Mouse (Mus musculus) forebrain, postnatal 0 days (tissue): Measurements from ENCODE around the gene Mgmt. TPM values are rescaled to one million over a fixed set of nuclear protein-coding genes. Genes with fewer than 3 reads are reported as not detected.

ENCODE experiments used
- ATAC-seq: fragments of 200-750 bp; cut with Nextera tagmentation; 2 replicates; pipeline ENCODE4 v1.8.0; 2017; ENCODE audit warnings: mild to moderate bottlenecking, moderate library complexity
- DNase-seq: peaks from one replicate; pipeline ENCODE4 v3.0.0-alpha.2; 2015
- H3K27ac ChIP-seq: fragments of 300-500 bp; sonication (generic); 2 replicates; pipeline ENCODE4 v1.5.1; 2014; ENCODE audit warnings: low read depth, mild to moderate bottlenecking, antibody characterized with exemption, low read length, moderate library complexity, mixed read lengths
- H3K27me3 ChIP-seq: fragments of 300-500 bp; sonication (generic); 2 replicates; pipeline ENCODE4 v1.6.1; 2014; ENCODE audit warnings: mild to moderate bottlenecking, low read length, mixed read lengths; ENCODE audit not compliant: insufficient read depth
- H3K36me3 ChIP-seq: fragments of 300-500 bp; sonication (generic); 2 replicates; pipeline ENCODE4 v1.6.1; 2014; ENCODE audit warnings: mild to moderate bottlenecking, moderate library complexity; ENCODE audit not compliant: insufficient read depth
- H3K4me1 ChIP-seq: fragments of 300-500 bp; sonication (generic); 2 replicates; pipeline ENCODE4 v1.6.1; 2014; ENCODE audit warnings: antibody characterized with exemption; ENCODE audit not compliant: insufficient read depth
- H3K4me2 ChIP-seq: fragments of 300-500 bp; sonication (generic); 2 replicates; pipeline ENCODE4 v1.6.1; 2014; ENCODE audit warnings: low read depth, mild to moderate bottlenecking, moderate library complexity
- H3K4me3 ChIP-seq: fragments of 300-500 bp; sonication (generic); 2 replicates; pipeline ENCODE4 v1.5.1; 2014; ENCODE audit warnings: low read depth, low read length, mixed read lengths
- H3K9ac ChIP-seq: fragments of 300-500 bp; sonication (generic); 2 replicates; pipeline ENCODE4 v1.6.1; 2014; ENCODE audit warnings: mild to moderate bottlenecking
- H3K9me3 ChIP-seq: fragments of 300-500 bp; sonication (generic); 2 replicates; pipeline ENCODE4 v1.6.1; 2016; ENCODE audit warnings: low read length
- CTCF ChIP-seq: sonication (generic); IDR thresholded peaks from 2 replicates; pipeline ENCODE4 v1.5.1; 2016; ENCODE audit warnings: antibody characterized with exemption, control low read depth, low read depth
- WGBS: fragments of 180-500 bp; shearing (Covaris S2); extraction: QIAGEN DNeasy Blood & Tissue Kit; methylation state at CpG from one replicate; pipeline ENCODE4 v1.1.7; 2014; 5-methylcytosine and 5-hydroxymethylcytosine counted together
- polyA plus RNA-seq: library from polyadenylated mRNA; unstranded; fragments of >200 nt; fragmentation: Nextera tagmentation; extraction: Ambion mirVana; gene quantifications from 2 replicates; pipeline ENCODE4 v1.2.1, GENCODE M21; 2015
- total RNA-seq: library from RNA; depleted of rRNA; stranded (reverse); fragments of >200 nt; gene quantifications from 2 replicates; pipeline ENCODE4 v1.2.3, GENCODE M21; 2014

Mgmt gene
- total and polyA plus RNA-seq, 2 experiments from 2014 or later, result 0.29 to 1.2 TPM

DNA sequence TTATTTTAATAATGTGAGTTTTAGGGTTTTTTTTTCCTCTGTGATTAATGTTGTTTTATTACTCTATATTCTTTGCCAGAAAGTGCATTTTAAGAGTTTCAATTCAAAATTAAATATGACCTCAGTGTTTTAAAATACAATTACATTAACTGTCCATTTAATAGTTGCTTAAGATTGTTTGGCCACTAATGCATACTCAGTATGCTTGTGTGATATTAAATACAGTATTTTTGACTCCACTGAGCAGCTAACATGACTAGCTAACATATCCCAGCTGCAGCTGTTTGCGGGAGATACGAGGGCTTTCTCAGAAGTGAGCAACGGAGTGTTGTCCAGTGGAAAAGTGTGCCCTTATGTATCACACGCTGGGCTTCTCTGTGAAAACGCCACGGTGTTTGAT, 179.9 kb downstream of the Mgmt start:
- H3K4me3 ChIP-seq, result no peak overlapping the region
- DNase-seq (no peak), ATAC-seq (no peak)
- H3K9me3 ChIP-seq, result no peaks in the 10 kb centered on the region
- H3K36me3 ChIP-seq, result no peaks in the 10 kb centered on the region
- no peaks in the 10 kb centered on the region for H3K4me1 ChIP-seq
- H3K27me3 ChIP-seq, result no peaks in the 10 kb centered on the region
- H3K4me2 ChIP-seq, result no peak overlapping the region
- H3K27ac ChIP-seq, result no peak overlapping the region
- no peak for TF ChIP-seq CTCF
- 80% methylated on average over 6 of the region's 6 CpGs for WGBS
- no peak overlapping the region for H3K9ac ChIP-seq

DNA sequence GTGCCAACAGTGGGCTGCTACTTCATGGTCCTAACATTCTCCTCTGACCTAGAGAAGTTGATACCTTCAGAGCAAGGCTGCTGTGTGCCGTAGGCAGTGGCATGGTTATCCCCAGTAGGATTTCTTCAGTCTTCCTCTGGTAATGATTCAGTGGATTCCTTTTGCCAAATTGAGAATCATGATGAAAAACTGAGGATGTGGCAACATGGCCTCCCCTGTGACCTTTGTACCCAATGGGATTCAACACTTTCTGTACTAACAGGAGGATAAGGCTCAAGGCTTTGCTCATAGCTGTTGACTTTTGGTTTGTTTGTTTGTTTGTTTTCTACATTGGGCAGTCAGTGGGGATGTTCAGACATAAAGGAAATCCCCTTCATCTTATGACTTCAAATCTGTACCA, 180.9 kb downstream of the Mgmt start:
- H3K27me3 ChIP-seq, result no peaks in the 10 kb centered on the region
- no peak overlapping the region for H3K9ac ChIP-seq
- no peak for TF ChIP-seq CTCF
- H3K4me1 ChIP-seq, result no peaks in the 10 kb centered on the region
- WGBS, result 95% methylated on average over 1 of the region's 1 CpGs
- no peak overlapping the region for H3K4me2 ChIP-seq
- ATAC-seq, result no peak
- no peaks in the 10 kb centered on the region for H3K36me3 ChIP-seq
- H3K27ac ChIP-seq, result no peak overlapping the region
- H3K4me3 ChIP-seq, result no peak overlapping the region
- no peaks in the 10 kb centered on the region for H3K9me3 ChIP-seq
- DNase-seq, result no peak

DNA sequence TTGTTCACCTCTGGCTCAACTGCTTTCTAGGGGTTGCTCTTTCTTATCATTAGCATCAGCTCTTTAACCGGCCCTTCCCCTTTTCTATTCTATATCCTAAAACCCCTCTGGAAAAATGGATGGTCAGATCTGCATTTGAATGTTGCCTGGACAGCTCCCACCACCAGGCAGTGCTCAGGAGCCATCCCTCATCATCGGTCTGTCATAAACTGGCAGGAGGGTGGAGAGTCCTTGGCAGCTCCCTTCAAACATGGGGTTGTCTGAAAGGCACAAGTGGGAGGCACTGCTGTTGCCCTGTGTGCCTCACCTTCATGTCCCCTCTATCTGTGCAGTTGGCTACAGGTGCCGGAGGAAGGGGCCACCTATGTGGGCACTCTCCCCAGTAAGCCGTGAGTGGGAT, 185.8 kb downstream of the Mgmt start:
- no peaks in the 10 kb centered on the region for H3K36me3 ChIP-seq
- H3K4me1 ChIP-seq, result no peaks in the 10 kb centered on the region
- 86% methylated on average over 4 of the region's 4 CpGs for WGBS
- H3K9me3 ChIP-seq, result no peaks in the 10 kb centered on the region
- H3K4me3 ChIP-seq, result no peak overlapping the region
- ATAC-seq (no peak), DNase-seq (no peak)
- no peak overlapping the region for H3K9ac ChIP-seq
- 0 out of 2 replicates have a peak, but pooled peaks have one; percentile 8 for TF ChIP-seq CTCF
- no peak overlapping the region for H3K27ac ChIP-seq
- no peaks in the 10 kb centered on the region for H3K27me3 ChIP-seq
- H3K4me2 ChIP-seq, result no peak overlapping the region

DNA sequence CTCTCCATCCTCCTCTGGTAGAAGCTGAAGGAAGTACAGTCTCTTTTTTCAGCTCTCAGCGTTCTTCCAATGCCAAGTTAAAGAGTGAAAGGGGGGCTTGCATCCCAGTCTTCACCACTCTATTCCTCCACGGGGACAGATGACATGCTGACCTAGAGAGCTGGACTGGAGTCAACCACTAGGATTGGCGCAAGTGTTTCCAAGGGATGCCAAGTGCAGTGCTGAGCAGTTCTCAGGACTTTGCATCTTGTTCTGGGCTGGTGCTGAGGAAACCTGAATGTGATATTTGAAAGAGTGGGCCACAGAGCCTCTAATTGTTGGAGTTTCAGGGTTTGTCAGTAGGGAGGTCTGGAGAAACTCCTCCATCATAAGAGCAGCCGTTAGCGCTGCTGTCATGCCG, 187.8 kb downstream of the Mgmt start:
- H3K9ac ChIP-seq, result no peak overlapping the region
- 81% methylated on average over 6 of the region's 6 CpGs for WGBS
- H3K27me3 ChIP-seq, result no peaks in the 10 kb centered on the region
- H3K4me3 ChIP-seq, result no peak overlapping the region
- no peak overlapping the region for H3K4me2 ChIP-seq
- no peak for DNase-seq
- H3K27ac ChIP-seq, result no peak overlapping the region
- H3K36me3 ChIP-seq, result no peaks in the 10 kb centered on the region
- ATAC-seq, result no peak
- H3K9me3 ChIP-seq, result no peaks in the 10 kb centered on the region
- 0 out of 2 replicates have a peak, but pooled peaks cover 5% of the 10 kb centered on the region for H3K4me1 ChIP-seq
- no peak for TF ChIP-seq CTCF

DNA sequence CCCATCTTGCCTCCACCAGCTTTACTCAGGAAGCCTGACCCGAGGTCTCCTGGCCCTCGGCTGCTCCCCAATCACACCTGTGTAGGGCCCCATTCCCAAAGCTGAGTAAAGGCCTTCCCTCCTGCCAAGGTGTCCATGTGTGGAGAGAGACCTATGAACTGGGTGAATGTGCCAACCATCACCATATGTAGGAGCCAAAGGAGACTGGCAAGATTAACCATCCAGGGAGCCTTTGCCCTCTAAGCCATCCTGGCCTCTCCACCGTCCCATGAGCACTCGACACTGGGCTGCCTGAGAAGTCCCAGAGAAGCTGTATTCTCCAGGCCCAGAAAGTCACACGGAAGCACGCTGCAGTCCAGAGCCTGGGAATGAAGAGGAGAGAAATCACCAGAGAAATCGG, 190.2 kb downstream of the Mgmt start:
- H3K4me2 ChIP-seq, result no peak overlapping the region
- 0 out of 2 replicates have a peak, but pooled peaks cover 5% of the 10 kb centered on the region for H3K4me1 ChIP-seq
- H3K4me3 ChIP-seq, result no peak overlapping the region
- no peaks in the 10 kb centered on the region for H3K27me3 ChIP-seq
- H3K9me3 ChIP-seq, result no peaks in the 10 kb centered on the region
- ATAC-seq, result no peak
- 98% methylated on average over 7 of the region's 7 CpGs for WGBS
- H3K36me3 ChIP-seq, result no peaks in the 10 kb centered on the region
- no peak overlapping the region for H3K27ac ChIP-seq
- TF ChIP-seq CTCF, result no peak
- H3K9ac ChIP-seq, result no peak overlapping the region
- no peak for DNase-seq

DNA sequence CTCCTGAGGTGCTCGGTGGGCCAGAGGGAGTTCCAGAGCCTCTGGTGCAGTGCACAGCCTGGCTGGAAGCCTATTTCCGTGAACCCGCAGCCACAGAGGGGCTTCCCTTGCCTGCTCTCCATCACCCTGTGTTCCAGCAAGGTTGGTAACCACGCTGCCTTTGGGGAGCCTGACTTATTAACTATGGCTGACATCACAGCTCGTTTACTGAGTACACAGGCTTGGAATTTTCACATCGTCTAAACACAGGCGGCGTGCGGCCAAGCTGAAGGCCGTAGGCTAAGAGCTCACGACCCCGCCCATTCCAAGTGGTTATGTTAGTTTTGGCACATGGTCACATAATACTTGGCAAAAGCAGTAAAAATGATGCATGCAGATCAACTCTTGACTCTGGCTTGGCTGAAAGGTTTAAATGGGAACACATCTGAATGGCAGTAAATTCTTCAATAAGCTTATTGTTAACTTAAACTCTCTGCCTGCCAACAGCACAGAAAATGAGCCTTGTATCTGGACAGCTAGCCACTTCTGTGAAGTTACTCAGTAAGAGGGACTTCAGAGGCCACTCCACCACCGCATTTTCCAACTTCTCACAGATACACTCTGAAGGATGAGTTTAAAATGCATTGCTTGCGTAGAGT, 191.7 kb downstream of the Mgmt start:
- H3K9ac ChIP-seq, result no peak overlapping the region
- no peak overlapping the region for H3K4me2 ChIP-seq
- WGBS, result 28% methylated on average over 14 of the region's 14 CpGs
- no peaks in the 10 kb centered on the region for H3K9me3 ChIP-seq
- no peaks in the 10 kb centered on the region for H3K36me3 ChIP-seq
- H3K27ac ChIP-seq, result no peak overlapping the region
- TF ChIP-seq CTCF, result no peak
- H3K27me3 ChIP-seq, result no peaks in the 10 kb centered on the region
- ATAC-seq (no peak), DNase-seq (no peak)
- H3K4me3 ChIP-seq, result no peak overlapping the region
- H3K4me1 ChIP-seq, result 0 out of 2 replicates have a peak, but pooled peaks cover 5% of the 10 kb centered on the region

DNA sequence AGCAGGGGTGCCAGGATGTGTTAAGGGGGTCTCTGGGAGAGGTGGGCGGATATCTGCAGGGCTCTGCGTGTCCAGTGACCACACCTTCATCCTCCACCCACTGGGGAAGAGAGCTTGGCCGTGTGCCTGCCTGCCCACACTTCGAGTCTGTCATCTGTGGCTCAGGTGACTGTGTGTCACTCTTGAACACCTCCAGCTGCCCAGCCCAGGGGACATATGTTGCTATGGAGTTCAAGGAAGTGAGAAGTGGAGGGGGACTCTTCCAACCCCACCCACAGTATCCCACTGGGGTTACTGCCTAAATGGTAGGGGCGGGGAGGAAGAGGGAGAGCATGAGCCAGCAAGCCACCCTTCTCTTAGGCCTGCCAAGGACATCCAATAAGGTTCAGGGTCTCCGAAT, 192.7 kb downstream of the Mgmt start:
- H3K36me3 ChIP-seq, result no peaks in the 10 kb centered on the region
- WGBS, result 81% methylated on average over 6 of the region's 6 CpGs
- ATAC-seq (no peak), DNase-seq (no peak)
- H3K4me3 ChIP-seq, result no peak overlapping the region
- no peak for TF ChIP-seq CTCF
- H3K27me3 ChIP-seq, result 0 out of 2 replicates have a peak, but pooled peaks cover 2% of the 10 kb centered on the region
- no peak overlapping the region for H3K4me2 ChIP-seq
- 0 out of 2 replicates have a peak, but pooled peaks cover 5% of the 10 kb centered on the region for H3K4me1 ChIP-seq
- no peak overlapping the region for H3K9ac ChIP-seq
- H3K27ac ChIP-seq, result no peak overlapping the region
- H3K9me3 ChIP-seq, result no peaks in the 10 kb centered on the region
